Mouse (Mus musculus) urinary bladder, postnatal 36 days (tissue): ENCODE results near the gene Shtn1.
A peak's percentile ranks its signal among the peaks of the same experiment; 100 is the strongest.

Experiments used
- DNase-seq, 2 experiments: peaks; one replicate each; pipeline ENCODE4 v3.0.0; 2022; ENCODE audit warnings: low spot score in 2 of 2, mixed read lengths in 1 of 2

Shtn1 gene

DNA sequence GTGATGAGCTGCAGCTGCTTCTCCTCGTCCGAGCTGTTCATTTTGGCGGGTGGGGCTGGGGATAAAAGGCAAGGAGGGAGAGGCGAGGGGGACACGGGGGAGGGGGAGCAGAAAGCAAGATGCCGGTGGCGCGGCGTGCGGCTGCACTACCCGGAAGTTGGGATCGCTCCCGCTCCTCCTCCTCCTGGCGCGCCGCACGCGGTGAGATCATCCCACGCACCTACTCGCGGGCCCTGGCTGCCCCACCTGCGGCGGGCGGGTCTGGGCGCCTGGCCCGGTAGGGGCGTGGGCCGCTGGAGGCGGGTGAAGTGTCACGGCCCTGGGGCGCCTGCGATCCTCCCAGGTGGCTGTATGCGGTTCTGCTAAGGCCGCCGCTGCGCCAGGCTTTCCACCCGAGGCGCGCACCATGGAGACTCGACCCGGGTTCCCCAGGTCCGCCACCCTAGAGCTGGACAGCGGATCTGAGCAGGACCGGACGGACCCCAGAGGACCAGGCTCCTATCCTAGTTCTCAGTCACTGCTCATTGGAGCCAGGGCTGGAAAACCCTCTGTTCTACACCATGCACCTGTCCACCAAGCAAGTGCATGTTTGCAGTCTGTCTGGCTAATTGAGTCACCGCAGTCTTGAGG is at the start of gene Shtn1:
Gene Shtn1 (minus strand): TSS at position 629 of the 630 bp plus-strand sequence.
- peak; percentile 36 to 70 for DNase-seq

DNA sequence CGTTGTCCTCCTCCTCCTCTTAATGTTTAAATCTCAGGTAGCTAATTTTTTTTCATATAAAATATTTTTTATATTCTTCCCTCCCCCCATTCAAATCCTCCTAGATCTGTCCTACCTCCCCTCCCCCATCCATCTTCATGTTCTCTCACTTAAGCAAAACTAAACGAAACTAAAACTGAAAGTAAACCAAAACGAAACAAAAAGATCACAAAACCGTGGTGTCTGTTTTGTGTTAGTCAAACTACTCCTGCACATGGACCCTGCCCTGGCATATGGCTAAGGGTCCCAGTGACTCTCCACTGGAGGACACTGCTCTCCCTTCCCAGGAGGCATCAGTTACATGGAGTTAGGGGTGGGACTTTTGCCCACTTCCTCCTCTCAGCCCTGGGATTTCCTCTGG is 38.3 kb upstream of the Shtn1 start:
- no peak for DNase-seq

DNA sequence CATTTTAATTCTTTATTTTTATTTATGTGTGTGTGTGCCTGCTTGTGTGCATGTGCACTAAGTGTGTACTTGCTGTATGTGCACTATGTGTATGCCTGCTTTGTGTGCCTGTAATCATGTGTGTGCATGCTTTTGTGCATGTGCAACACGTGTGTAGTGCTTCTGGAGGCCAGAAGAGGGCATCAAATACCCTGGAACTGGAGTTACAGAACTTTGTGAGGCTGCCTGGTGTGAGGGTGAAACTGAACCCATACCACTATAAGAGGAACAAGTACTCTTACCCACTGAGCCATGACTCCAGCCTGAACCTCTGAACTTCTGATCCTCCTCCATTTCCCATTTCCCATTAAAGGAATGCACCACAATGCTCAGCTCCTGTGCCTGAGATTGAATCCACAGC is 34.0 kb upstream of the Shtn1 start:
- DNase-seq: no peak

DNA sequence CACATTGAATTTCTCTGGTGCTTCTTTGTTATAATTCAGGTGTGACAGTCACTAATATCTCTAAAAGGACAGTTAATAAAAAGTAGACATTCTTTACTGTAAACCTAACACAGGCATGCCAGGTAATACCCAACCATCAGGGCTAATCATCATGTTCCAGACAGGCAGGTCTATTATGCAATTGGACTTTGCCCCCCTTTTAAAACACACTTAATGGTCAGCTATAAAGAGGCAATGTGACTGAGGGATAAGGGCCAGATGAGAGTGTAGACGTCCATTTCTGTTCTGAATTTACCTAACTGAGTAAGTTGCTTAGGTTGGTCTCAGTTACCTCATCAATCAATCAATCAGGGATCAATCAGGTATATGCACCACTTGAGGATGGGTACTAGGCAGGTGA is 22.4 kb upstream of the Shtn1 start:
- no peak for DNase-seq

DNA sequence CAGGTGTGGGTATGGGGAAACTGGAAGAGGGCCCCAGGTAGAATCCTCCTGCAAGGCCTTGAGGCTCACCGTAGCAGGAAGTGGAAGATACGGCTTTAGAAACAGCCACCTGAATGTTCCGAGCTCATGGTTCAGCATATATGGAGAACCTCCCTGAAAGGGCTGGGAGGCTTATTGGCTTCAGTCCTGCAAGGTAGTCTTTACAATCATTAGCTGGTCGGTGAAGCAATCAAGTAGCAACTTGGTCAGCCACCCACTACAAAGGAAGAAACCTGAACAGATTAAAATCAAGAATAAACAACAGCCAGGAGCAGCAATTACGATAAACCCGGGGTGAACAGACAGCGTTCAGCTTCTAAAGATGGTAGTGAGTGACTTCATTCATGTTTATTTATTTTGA is 16.4 kb upstream of the Shtn1 start:
- no peak for DNase-seq

DNA sequence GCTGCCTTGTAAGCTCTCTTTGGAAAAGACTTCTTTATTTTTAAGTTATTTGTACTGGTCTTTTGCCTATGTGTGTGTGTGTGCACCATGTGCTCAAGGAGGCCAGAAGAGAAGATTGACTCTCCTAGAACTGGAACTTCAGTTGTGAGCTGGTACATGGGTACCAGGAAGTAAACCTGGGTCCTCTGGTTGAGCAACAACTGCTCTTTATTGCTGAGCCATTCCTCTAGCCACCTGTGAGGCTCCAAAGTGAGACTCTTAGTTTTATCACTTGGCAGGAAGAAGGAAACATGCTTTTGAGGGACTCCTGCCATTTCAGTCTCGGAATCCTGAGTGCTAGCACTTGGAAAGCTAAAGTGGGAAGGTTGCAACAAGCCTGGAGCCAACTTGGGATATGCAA is 14.4 kb upstream of the Shtn1 start:
- DNase-seq: no peak

DNA sequence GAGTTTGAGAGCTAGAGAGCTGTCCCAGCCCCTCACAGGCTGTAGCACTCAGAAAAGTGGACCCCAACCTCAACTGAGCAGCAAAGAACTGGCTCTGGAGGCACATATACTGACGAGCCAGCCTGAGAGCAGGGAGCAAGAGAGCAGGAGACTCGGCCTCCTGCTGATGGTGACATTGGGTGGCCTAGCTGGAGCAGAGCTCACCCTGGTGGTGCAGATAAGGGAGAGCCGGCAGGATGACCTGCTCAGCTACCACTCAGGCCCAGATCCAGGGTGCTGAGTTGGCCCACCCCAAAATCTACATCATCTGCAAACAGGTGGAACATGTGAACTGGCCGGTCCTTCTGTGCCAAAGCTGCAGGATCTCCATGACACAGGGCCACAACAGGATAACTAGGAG is 8.4 kb upstream of the Shtn1 start:
- DNase-seq: no peak

DNA sequence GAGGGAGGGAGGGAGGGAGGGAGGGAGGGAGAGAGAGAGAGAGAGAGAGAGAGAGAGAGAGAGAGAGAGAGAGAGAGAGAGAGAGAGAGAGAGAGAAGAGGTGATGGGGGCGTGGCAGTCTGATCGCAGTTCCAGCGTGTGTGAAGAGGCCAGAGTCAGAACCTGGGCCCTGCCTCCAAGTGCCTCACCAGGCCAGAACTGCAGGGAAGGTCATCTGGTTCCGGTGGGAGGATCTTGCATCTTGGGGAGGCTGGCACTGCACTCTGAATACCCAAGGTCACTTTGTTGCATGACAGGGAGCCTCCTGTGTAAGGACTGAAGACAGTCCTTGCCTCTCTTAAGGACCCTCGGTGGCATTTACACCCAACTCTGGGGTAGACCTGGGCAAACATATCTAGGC is 231 bp upstream of the Shtn1 start:
- DNase-seq: no peak

DNA sequence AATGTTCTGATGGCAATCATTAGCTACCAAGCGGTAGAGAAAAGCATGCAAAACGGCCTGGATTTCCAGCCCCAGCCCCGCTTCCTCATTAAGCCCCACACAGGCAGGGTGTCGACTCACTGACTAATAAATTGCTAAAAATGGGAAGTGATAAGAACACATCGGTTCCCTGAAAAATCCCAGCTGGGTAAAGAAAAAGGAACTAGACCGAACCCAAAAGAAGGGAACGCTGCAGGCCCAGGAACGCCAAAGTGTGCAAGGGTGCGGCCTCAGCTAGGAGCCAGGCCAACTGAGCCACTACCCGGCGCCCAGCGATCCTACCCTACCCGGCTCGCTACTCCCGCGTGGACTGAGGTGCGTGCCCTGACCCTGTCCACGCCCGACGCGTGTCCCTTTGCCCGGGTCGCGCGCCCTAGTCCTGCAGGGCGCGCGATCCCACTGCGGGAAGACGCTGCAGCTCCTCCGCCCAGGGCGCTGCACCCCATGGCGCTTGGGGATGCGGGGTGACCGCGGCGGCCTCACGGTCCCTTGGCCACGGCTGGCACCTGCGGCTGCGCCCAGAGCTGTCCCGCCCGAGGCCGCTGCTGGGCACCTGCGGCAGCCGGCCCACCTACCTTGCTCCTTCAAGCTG is 944 bp downstream of the Shtn1 start:
- peak; percentile 12 to 28 for DNase-seq

DNA sequence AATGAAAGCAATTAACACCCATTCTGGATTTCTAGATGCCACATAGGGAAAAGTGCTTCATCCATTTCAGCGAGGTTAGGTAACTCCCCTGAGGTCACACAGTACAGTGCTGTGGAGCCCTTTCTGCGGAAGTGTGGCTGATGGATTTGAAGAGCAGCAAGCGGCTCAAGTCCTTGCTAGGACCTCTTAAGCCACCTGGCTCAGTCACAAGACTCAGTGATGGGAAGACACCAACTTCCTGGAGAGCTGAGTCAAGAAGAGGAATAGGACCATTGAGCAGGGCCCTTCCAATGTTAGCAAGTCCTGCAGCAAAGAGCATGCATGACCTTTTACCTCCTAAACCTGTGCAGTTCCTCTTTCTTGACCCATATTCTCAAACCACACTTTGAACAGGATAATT is 1.5 kb downstream of the Shtn1 start:
- no peak for DNase-seq

DNA sequence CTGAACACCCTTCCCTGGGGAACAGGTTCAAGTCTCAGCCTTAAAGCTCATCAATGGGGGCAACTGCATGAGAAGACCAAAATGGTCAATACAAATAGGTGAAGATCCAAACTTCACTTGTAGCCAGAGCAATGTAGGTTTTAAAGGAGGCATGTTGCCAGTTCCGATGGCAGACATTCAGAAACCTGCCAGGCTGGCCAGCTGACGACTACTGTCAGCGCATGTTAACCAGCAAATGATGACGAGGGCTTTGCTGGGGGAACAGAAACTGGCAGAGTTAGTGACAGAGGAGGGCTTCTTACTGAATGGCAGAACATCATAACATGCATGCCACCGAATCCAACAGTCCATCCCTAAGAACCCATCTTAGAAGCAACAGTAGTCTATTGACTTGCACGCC is 2.9 kb downstream of the Shtn1 start:
- no peak for DNase-seq

DNA sequence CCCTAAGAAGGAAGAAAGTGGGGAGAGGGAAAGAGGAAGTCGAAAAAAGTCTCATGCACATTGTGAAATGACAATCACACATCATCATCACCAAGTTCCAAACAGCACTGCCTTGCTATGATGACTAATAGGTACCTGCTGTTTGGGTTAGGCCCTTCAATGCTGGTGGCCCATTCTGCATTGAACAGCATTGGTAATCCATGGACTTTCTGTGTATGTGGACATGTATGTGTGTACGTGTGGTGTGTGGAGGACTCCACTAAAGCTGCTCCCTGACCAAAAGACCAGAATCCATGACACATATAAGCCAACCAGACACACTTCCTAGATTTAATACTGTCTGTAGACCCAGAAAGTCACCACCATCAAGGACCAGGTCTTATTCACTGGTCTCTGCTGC is 3.9 kb downstream of the Shtn1 start:
- DNase-seq: no peak

DNA sequence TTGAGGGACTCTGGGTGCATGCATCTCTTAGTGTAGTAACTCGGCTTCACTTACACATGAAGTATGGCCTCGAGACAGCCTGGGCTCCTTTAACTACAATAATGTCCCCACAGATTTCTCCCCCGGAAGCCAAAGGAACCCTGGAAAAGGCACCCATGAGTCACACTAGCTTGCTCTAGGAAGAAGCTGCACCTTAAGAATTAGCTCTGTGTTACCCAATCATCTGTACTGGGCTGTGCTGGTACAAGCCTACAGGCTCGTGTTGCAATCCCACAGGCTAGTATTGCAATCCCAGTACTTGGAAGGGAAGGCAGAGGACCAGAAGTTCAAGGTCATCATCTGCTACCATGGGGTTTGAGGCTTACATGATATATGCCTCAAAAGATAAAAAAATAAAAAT is 4.5 kb downstream of the Shtn1 start:
- peak in 1 of 2 experiments; percentile 11 for DNase-seq

DNA sequence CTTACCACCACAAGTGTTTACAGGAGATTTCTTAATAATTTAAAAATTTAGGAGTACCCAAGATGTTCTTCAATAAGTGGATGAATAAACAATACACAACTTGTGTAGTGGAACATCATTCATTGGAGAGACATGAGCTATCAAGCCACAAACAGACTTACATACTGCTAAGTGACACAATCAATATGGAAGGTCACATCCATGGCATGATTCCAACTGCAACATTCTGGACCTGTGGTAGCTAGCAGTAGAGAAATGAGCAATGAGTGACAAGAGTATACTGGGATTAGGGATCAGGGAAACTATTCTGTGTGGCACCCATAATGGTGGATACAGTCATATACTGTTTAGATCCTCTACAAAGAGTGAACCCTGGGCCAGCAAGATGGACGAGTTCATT is 8.2 kb downstream of the Shtn1 start:
- DNase-seq: no peak

DNA sequence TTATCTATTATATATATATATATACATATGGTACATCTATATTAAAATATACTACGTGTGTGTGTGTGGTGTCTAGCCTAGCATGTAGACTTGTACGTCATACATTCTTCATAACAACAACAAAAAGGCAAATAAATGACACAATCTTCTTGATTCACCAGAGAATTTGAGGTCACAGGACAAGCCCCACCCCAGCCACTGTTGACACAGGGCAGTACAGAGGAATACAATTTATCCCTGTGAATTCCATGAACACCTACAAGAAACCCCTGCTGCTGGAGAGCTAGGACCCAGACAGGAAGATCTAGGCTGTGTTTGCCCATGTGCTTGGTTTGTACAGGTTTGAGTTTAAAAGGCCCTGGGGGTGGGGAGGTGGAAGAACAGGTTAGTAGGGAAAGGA is 9.2 kb downstream of the Shtn1 start:
- no peak for DNase-seq

DNA sequence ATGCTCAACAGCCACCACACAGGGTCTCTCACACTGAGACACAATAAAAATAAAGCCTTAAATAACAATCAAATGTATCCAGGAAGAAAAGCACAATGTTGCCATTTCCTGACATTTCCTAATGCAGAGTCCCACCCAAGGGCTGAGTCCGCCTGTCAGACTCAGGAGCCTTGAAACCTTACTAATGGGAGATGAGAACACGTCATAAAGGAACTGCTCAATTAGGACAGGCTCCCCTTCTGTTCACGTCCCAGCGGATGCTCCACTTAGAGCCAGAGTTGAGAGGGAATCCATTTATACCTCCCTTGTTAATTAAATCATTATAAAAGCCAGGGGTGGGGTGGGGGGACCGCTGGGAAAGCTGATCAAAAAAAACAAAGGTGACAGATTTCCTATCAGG is 9.8 kb downstream of the Shtn1 start:
- no peak for DNase-seq

DNA sequence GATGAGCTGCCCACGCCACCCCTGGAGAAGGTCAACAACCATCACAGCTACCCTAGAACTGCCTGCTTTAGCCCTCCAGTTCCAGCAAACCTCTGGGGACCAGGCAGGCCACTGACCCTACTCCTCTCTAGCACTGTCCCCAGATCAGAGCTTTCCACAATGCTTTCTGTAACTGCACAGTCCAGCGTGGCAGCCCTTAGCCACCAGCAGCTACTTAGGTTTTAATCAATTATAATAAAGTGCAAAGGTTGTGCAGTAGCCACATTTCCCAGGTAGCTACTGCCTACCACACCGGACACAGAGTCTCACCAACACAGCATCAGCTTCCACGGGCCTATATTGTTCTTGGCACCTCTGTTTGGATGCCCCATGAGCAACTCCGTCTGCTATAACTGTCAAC is 11.3 kb downstream of the Shtn1 start:
- no peak for DNase-seq

DNA sequence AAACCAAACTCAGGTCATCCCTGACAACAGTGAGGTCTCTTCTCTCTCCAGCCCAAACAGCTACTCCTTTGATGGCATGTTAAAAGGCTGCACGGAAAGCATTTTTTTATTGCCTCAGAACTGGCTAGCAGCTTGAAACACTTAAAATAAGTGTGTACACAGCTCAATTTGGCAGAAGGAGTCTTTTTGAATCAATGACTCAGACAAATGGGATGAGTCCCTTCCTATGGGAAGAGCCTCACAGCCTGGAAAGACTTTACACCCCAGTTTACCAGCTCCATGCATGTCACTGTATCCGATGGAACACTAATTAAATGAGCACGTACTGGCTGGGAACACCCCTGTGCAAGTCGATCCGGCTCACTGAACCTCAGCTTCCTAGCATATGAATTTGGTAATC is 12.3 kb downstream of the Shtn1 start:
- no peak for DNase-seq

DNA sequence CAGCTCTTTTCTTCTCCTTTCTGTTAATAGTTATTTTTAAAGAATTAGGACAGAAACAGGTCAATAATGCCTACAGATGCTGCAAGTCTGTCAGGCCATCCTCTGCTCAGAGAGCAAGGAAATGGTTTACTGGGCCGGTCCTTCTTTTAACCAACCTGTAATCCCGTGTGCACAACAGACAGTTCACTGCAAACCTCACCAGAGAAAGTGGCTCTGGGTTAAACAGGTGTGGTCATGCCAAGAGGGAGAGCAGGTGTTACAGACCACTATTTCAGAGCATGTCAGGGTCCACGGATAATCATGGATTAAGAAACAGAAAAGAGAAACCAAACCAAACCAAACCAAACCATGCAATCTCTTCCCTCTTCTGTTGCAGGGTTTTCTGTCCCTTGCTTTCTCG is 17.8 kb downstream of the Shtn1 start:
- DNase-seq: no peak

DNA sequence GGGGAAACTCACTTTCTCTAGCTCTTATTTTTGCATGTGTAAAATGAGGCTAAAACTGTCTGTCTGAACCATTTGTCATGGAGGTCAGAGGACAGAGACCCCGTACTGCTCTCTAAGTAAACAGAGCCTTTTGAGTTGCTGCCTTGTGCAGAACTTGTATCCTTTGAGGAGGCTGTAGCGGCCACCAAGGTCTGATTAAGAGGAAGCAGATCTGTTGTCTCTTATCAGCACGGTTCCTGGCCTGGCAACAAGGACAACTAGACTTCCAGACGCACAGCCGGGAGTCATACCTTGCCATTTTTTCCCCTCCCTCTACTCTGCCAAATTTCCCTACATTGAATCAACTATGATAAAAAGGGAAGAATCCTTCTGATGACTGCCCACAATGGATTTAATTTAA is 18.5 kb downstream of the Shtn1 start:
- DNase-seq: no peak

DNA sequence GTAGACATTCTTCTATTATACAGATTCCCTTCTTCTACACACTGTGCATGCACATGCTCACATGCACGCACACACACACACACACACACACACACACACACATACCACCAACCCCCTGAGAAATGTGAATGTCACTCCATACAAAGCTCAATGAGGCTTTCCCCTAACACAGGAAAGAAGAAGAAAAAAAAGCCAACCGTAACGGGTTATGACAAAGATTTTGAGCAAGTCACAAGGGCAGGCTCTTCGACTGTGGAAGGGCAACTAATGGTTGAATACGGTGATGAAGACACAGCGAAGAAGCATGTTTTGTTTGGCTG is 21.3 kb downstream of the Shtn1 start:
- DNase-seq: no peak

DNA sequence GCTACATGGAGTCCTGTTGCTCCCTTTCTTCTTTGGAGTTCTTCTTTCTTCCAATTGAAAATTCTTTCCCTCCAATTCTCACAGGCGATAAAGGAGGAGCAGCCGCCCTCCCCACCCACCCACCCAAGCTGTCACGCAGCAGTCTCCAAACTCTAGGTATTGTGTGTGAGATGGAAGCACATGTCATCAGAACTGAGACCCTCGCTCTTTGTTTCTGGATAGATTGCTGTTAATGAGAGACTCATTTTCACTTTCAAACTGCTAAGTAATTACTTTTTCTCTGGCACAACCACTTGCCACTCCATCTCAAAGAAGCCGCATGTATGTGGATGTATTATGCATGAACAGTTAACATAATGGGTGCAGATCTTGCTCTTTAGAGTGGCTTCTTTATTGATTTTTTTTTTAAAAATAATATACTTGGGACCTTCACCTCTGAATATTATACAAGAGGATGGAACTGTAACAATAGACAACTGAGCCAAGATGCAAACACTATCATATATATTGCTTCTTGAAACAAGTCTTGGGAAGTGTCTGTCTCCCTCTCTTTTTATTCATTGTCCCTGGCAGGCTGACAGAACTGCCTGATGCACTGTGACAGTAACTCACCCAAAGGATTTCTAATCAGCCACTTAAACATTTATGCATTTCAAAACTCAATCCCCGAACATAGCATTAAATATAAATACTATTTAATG is 21.8 kb downstream of the Shtn1 start:
- DNase-seq: no peak

DNA sequence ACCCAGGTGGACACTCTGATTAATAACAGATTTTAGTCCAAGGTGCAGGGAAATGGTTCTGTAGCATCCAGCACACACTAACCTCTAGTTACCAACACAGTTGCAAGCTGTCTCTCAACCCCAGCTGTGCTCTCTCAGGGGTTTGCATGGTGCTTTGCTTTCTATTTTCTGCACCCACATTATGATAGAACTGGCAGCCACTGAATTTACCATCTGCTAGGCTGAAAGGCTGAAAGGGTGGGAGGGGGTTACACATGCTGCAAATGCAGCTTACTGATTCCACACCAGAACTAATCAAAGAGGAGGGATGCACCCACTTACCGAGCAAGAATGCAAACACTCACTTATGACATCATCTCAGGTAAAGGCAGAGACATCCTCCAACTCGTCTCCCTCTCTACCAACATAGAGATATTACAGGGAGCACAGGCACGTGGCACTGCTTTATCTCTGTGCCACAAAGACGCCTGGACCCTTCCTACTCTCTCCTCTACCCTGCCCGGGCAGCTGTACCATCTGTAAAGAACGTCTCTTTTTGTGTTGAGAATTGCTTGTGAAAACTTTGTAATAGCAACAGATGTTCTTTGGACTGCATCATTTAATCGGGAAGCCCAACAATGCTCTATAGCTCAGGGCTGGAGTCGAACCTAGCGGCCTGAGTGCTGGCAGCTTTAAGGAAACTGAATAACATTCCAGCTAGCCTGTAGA is 23.0 kb downstream of the Shtn1 start:
- no peak for DNase-seq
